19 mouse cellular contexts compared by ENCODE assay signal in genomic region chr8:46887396-46887795, GRCm38 (mm10).
DNase-seq lines count a peak whose midpoint lies in the region; ATAC-seq and TF ChIP-seq lines count a peak whose summit lies in the region.
"Had no signal": no experiment of that assay in that cellular context is flagged by ENCODE, and none has a peak within 500 bp of the region (broad histone marks: within the 10 kb centered on the region; RNA-seq: fewer than 3 reads in every experiment).

No protein-coding gene starts in this region.

- peak overlapping the region; percentile 44 for H3K27ac ChIP-seq in heart, embryonic 16.5 days (ENCODE audit: low read length)
- peak overlapping the region; percentile 62; the same call in 1 of the 2 replicates for H3K27ac ChIP-seq in lung, postnatal 0 days (ENCODE audit: low read length)
- H3K27ac ChIP-seq: liver, embryonic 14.5 days; midbrain, embryonic 12.5 days had no signal

- H3K9me3 ChIP-seq in heart, embryonic 16.5 days (replicated peaks; ENCODE audit: control insufficient read depth, low read length), result 0 out of 2 replicates have a peak, but pooled peaks cover 2% of the 10 kb centered on the region
- H3K9me3 ChIP-seq in lung, postnatal 0 days (ENCODE audit: low read length), result no peaks in the 10 kb centered on the region
- H3K9me3 ChIP-seq: midbrain, embryonic 12.5 days had no signal

- H3K9ac ChIP-seq in heart, embryonic 16.5 days (ENCODE audit: low read length), result no peak overlapping the region
- H3K9ac ChIP-seq in lung, postnatal 0 days (replicated peaks; ENCODE audit: low read depth), result no peak overlapping the region
- H3K9ac ChIP-seq: liver, embryonic 14.5 days; midbrain, embryonic 12.5 days had no signal

- no peaks in the 10 kb centered on the region for H3K27me3 ChIP-seq in heart, embryonic 16.5 days (ENCODE audit: control insufficient read depth, insufficient read depth, low read length)
- no peaks in the 10 kb centered on the region for H3K27me3 ChIP-seq in lung, postnatal 0 days (replicated peaks; ENCODE audit: insufficient read depth, low read length)
- no peaks in the 10 kb centered on the region for H3K27me3 ChIP-seq in splenic B cell, adult 2 months (ENCODE audit: control insufficient read depth, insufficient read depth, low read length, poor library complexity, severe bottlenecking)
- H3K27me3 ChIP-seq: midbrain, embryonic 12.5 days had no signal

- H3K4me2 ChIP-seq in heart, embryonic 16.5 days (ENCODE audit: low read depth, low read length), result no peak overlapping the region
- no peak overlapping the region for H3K4me2 ChIP-seq in lung, postnatal 0 days (replicated peaks; ENCODE audit: low read depth, low read length)
- H3K4me2 ChIP-seq: midbrain, embryonic 12.5 days had no signal

- no peak for TF ChIP-seq CTCF in lung, postnatal 0 days (IDR thresholded peaks at IDR 0.05)
- no peak for TF ChIP-seq CTCF in lung, adult 2 months (IDR thresholded peaks at IDR 0.05; ENCODE audit: insufficient read depth, low read length)

- no peak for ATAC-seq in heart, embryonic 16.5 days (replicated peaks; ENCODE audit: extremely low read depth, insufficient read depth, low FRiP score)
- ATAC-seq in lung, postnatal 0 days, result peak; percentile 18; the same call in 1 of the 2 replicates
- ATAC-seq: CD4-positive, CD25-positive, alpha-beta regulatory T cell, adult 4 months; forebrain, embryonic 14.5 days had no signal

- H3K4me3 ChIP-seq in heart, embryonic 16.5 days (ENCODE audit: low read length), result no peak overlapping the region
- H3K4me3 ChIP-seq in lung, postnatal 0 days (ENCODE audit: low read depth, low read length), result no peak overlapping the region
- no peak overlapping the region for H3K4me3 ChIP-seq in lung, adult 2 months (replicated peaks; ENCODE audit: extremely low read depth, low read depth, low read length)
- H3K4me3 ChIP-seq: midbrain, embryonic 12.5 days had no signal

- H3K36me3 ChIP-seq in heart, embryonic 16.5 days (ENCODE audit: control insufficient read depth, insufficient read depth), result no peaks in the 10 kb centered on the region
- no peaks in the 10 kb centered on the region for H3K36me3 ChIP-seq in lung, postnatal 0 days (ENCODE audit: insufficient read depth, low read length)
- H3K36me3 ChIP-seq in splenic B cell, adult 2 months (ENCODE audit: control insufficient read depth, insufficient read depth, low read length, poor library complexity, severe bottlenecking), result no peaks in the 10 kb centered on the region
- H3K36me3 ChIP-seq: midbrain, embryonic 12.5 days had no signal

- no peak for DNase-seq in heart, adult 9 months (ENCODE audit: low spot score in 2 of 2)
- DNase-seq in lung, postnatal 0 days (ENCODE audit: low spot score), result peak; percentile 66
- no peak for DNase-seq in lung, adult 2 months
- peak; percentile 28 to 39 for DNase-seq in lung, postnatal 4 days
- peak; percentile 58 for DNase-seq in splenic B cell, adult 2 months (ENCODE audit: low read depth, low spot score)
- no peak for DNase-seq in thymus, postnatal 25 days
- DNase-seq: adrenal gland, postnatal 10 days; cerebellum, adult 9-11 months; embryo, embryonic 11 days; heart, postnatal 36 days; kidney, adult 2 months; kidney, postnatal 36 days; left cerebral cortex, postnatal 4 days; thymus, adult 2 months had no signal

- no peak for TF ChIP-seq EP300 in lung, postnatal 0 days (IDR thresholded peaks at IDR 0.05)

- WGBS in heart, embryonic 16.5 days, result 66% methylated on average over 6 of the region's 6 CpGs
- WGBS in lung, postnatal 0 days, result 47% methylated on average over 5 of the region's 6 CpGs
- 41% methylated on average over 5 of the region's 6 CpGs for WGBS in lung, adult 2 months

- TF ChIP-seq POLR2A in lung, adult 2 months (IDR thresholded peaks at IDR 0.05; ENCODE audit: borderline replicate concordance, extremely low read depth, low read depth, low read length), result no peak

- H3K4me1 ChIP-seq in heart, embryonic 16.5 days (ENCODE audit: control insufficient read depth, insufficient read depth, low read length), result peaks cover 17% of the 10 kb centered on the region
- peaks cover 10% of the 10 kb centered on the region; the same call in 1 of the 2 replicates for H3K4me1 ChIP-seq in lung, postnatal 0 days (ENCODE audit: insufficient read depth, low read depth, low read length)
- H3K4me1 ChIP-seq in lung, adult 2 months (ENCODE audit: control insufficient read depth, insufficient read depth, low read length), result peaks cover 7% of the 10 kb centered on the region

Comparison
In these comparisons a context has a peak if more than half of its experiments do, and no peak if none do; other contexts are left out.
1. DNase-seq: peak in lung, postnatal 0 days (single experiment), lung, postnatal 4 days (2 of 2) and splenic B cell, adult 2 months (single experiment); none in heart, adult 9 months (0 of 2), lung, adult 2 months (single experiment) and thymus, postnatal 25 days (single experiment).